Mouse (Mus musculus): Measurements from ENCODE around the gene App.

DNA sequence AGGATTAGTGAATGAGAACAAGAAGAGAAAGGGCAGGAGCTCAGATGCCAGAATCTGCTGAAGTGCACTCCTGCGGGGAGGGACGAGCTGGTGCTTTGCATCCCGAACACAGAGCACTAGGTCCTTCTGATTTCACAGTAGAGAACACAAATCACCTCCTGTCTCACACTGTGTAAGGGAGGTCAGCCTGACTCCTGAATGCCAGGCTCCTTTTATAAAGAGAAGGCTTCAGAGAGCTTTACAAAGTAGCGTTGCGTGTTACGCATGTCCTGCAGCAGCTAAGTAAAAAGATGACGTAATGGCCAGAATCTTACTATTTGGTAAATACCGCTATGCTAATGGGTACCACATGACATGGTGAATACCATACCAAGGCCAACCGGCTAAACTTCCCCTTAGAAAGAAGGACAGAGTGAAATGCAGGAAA, 34.4 kb downstream of the App start:
- TF ChIP-seq CTCF (IDR thresholded peaks at IDR 0.05; ENCODE audit: low read depth, low read length) (no peak), POLR2A (IDR thresholded peaks at IDR 0.05; ENCODE audit: extremely low read depth, insufficient read depth, low read length) (no peak)

All from liver, adult 2 months (tissue).